Mouse (Mus musculus): ENCODE measurements at regions not wholly inside any gene's neighbourhood (a gene's known extent, or its start where the extent isn't known, plus 50 kb on each side); places are given as distances from the start of the nearest gene placed in this dataset.

GRCm38 (mm10) chr6:55597088-55597487 is 84.0 kb downstream of the Neurod6 start:
- no peak for TF ChIP-seq CTCF (IDR thresholded peaks at IDR 0.05; ENCODE audit: extremely low read depth, insufficient read depth, low read length)
- TF ChIP-seq POLR2A (IDR thresholded peaks at IDR 0.05; ENCODE audit: extremely low read depth, insufficient read depth, low read length) = no peak

Data from cortical plate, adult 2 months (tissue).